Mouse (Mus musculus) cerebellum, adult 11 months (tissue): ENCODE results near the gene Ahcyl1.
"Not testable (repeated sequence)": the region's sequence is repeated elsewhere in the genome, so short reads cannot be mapped to it uniquely, and the experiment has no call there.

Experiments
- DNase-seq: peaks from one replicate; pipeline ENCODE4 v3.0.0; 2022

The Ahcyl1 gene

DNA sequence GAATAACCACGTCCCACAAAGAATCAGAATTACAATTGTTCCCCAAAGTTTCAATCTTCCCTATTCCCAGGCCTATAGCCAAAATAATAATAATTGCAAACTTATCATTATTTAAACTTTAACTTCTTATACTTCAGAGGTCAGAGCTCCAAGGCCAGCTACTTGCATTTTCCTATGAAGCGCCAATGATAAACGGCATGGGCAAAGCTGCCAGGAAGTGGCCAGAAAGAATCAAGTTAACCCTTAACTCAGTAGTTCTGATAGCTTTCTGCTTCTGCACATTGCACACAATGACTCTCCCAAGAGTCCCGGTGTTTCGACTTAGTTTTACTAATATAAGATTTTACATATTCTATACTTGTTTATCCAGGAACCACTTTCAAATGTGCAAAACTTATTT is 46.1 kb downstream of the Ahcyl1 start:
- not testable (repeated sequence) for DNase-seq

DNA sequence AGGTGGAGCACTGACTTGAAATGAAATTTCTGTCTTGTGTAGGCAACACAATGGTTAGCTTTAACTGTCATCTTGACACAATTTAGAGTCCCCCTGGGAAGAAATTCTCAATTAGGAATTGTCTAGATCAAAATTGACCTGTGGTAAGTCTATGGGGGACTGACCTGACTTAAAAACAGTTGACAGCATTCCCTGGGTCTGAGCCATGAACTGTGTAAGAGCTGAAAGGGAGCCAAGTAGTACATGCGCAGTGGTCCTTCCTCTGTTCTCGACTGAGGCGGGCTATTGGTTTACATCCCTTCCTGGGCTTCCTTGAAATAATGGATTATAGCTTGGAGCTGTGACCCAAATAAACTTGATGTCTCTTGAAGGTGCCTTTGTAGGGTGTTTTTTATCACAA is 49.4 kb downstream of the Ahcyl1 start:
- DNase-seq = no peak

DNA sequence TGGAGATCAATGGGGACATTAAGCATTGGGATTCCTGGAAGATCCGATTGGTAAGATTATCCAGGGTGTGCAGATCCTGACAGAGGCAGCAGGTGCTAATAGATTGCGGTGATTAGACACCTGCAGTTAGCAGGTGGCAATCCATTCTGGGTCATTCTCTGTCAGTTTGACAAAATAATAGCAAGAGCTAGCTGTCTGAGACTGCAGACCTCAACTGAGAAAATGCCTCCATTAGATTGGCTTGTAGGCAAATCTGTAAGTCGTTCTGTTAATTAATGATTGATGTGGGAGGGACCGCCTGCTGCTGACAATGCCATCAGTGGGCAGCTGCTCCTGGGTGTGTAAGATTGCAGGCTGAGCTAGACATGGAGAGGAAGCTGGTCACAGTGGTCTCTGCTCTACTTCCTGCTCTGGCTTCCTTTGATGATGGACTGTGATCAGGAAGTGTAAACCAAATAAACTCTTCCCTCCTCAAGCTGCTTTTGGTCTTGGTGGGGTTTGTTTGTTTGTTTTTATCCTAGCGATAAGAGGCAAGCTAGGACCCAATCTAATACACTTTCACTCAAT is 58.7 kb downstream of the Ahcyl1 start:
- DNase-seq = no peak

DNA sequence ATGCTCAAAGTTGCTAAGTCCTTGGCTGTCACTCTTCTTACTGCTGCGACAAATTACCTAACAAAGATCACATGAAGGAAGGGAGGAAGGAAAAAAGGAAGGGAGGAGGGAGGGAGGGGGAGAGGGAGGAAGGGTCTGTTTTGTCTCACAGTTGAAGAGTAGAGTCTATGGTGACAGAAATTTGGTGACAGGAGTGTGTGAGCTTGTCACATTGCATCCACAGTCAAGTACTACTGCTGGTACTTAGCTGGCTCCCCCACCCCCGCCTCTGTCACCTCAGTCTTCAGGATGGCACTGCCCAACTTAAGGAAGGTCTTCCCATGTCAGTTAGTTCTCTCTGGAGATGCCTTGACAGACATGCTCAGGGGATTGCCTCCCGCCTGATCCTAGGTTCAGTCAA is 60.1 kb downstream of the Ahcyl1 start:
- no peak for DNase-seq

DNA sequence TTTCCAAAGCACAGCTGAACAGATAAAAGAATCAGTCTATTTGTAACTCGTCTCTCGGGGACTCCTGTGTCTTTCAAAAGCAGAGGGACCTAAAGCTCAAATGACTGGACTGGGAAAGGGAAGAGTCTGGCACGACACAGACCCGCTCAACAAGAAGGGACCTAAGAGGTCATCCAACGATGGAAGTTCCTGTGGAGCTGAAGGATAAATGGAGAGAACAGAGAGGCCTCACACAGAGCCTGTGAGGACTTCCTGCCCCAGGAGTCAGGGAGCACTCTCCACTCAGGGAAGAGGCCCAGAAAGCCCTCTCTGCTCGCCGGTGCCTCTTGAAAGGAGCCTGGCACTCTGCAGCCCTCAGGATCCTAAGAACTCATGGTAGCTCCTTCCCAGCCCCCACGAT is 60.5 kb downstream of the Ahcyl1 start:
- DNase-seq = no peak

DNA sequence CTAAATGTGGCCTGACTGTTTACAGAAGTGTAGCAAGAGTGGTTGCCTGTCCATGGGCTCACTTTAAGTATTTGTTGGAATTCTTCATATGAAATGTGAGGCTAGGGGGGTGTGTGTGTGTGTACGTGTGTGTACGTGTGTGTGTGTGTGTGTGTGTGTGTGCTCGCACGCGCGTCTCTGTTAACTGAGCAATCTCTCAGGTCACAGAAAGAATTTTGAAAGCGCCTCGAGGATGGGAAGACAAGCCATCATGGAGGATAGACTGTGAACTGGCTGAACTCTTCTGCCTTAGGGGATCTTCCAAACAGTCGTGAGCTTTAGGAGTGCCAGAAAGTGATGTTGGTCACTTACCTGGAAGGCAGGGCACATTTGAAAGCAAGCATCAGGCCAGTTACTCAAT is 62.5 kb downstream of the Ahcyl1 start:
- no peak for DNase-seq

DNA sequence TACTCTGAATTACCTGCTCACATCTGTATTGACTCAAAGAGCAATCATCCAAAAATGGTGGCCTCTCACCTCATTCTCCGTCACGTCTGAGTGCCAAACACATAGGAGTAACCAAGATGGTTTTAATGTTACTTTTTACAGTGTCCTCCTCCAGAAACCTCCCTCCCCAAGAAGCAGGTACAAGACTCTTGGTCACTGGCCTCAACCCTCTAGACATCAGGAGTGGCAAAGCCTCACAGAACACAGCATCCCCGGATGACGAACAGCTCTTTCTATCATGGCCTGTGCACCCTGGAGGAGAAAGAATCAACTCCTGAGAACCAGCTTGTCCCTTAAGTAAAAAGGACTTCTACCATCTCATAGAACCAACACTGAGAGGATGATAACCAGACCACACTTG is 63.6 kb downstream of the Ahcyl1 start:
- DNase-seq = no peak

DNA sequence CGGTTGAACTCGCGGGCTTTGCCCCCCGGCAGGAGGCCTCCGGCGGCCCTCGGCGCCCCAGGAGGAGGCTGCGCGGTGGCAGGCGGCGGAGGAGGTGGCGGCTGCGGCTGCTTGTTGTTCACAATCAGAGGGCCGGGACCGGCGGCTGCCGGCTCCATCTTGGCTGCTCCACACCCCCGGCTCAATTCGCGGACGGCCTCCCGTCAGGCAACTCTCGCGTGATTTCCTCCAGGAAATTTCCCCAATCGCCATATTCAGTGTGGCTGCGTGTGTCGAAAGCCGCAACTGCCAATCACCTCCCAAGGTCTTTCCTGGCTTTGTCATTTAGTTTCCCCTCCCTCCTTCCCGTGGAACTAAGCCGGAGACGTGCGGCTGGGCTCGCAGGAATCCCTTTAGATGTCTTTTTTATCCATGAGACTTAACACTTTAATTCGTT is 64.8 kb downstream of the Ahcyl1 start, which contains the start of gene Strip1:
Strip1 (minus strand) TSS at position 172 of the 436 bp plus-strand sequence.
- peak; percentile 92 for DNase-seq

DNA sequence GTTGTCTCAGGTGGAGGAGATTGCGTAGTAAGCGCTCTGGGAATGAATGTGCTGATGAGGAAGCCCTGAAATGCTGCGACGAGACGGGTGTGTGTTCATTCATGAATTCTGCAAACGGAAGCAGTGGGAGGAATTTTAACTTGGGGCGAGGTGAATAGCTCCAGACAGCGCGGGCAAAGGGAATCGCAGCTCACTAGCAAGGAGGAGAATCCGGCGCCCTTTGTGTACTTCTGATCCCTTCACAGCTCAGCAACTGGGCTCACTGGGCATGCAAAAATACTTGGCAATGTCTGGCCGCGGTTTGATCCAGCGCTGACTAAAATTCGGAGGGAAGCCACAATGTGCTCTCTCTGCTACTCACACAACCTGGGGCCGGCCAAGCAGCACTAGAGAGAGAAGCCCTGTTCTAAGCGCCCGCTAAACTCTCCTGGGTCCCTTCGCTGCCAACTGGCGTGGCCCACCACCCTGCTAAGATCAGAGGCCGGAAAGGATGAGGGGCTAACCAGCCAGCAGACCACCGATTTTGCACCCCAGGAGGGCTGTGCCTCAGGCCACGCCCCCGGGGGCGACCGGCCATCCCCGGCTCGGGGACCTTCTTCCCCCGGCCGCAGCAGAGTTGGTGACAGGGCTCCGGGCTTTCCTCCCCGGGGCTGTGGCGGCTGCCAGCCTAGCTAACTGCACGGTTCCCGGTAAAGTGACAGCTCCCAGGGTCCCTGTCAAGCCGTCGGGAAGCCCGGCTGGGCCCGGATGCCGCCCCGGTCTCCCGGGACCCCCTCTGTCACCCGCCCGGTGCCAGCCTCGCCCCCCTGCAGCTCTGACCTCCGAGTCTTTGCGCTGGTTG is 65.5 kb downstream of the Ahcyl1 start, which contains the start of gene Gm10961:
Gm10961 (plus strand) TSS at position 641 of the 841 bp plus-strand sequence.
- peak; percentile 58 for DNase-seq

DNA sequence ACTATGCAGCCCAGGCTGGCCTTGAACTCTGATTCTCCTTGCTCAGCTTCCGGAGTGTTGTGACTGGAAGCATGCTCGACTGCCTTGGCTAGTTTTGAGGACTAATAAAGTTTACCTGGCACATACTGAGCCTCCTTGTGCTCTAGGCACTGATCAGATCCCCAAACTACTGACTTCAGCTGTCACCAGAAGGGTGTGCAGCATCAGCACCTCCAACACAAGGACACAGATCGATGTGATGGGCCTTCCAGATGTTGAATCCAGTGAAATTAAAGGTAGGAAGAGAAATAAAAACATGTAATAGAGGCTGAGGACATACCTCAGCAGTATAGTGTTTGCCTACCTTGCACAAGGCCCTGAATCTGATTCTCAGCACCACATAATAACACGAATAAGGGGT is 66.9 kb downstream of the Ahcyl1 start:
- no peak for DNase-seq

DNA sequence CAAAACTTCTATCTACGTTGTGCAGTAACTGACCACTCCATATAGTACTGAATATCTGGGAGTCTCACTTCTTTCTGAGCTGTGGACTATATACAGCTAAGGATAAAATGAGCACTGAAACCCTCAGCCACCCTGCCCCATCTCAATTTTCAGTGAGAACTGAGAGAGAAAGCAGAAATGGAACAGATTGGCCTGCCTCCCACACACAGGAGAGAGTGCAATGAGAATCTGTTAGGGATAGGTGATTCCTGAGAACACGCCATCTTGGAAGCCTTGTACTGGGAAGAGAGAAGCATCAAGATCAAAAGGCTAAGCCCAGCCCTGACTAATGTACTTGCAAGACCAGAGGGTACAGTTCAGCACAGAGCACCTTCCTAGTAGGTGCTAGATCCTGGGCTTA is 67.8 kb downstream of the Ahcyl1 start:
- no peak for DNase-seq

DNA sequence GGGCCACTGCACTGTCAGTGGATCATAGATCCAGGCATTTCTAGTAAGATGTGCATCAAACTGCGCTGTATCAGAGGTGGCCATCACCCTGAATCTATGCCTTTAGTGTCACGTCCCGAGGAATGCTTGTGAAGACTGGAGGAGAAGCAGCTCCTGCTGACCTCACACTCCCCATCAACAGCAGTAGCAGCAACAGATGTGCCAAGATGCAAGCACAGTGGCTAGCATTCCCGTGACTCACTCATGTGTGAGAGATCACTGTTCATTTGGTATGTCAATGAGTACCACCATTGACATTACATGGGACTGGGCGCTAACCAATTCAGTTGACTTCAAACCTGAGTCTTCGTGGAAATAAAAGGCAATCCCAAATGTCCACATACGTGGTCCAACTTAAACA is 68.7 kb downstream of the Ahcyl1 start:
- no peak for DNase-seq

DNA sequence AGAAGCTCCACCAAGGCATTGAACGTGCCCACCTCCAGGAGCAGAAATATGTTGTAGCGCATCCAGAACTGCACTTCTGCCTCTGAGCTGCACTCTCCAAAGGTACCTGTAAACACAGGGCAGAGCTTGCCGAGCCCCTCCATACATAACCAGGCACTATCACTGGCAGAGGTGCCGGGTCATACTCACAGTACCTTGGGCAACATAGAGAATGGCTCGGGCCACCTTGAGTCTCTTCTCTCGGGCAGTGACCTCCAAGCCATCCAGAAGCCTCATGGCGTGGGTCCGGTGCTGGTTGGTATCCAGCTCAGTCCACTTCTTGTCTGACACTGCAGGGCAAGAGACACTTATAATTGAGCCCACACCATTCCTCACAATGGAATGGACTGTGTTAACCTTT is 69.6 kb downstream of the Ahcyl1 start:
- DNase-seq = no peak

DNA sequence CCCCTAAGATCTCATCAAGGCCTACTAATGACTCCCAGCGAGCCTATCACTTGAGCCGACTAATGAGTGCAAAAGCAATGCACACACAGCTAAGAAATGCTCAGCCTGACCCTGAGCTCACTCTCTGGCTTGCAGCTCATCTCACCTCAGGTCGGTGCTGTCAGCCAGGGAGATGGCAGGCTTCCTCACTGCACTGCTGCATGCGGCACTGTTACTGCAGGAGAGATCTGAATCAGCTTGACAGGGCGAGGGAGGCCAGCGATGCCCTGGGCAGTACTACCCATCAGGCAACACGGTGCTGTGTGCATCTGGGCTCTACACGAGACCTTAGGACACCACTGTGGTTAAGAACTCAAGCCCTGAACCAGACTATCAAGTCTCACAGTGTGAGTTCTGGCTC is 70.8 kb downstream of the Ahcyl1 start:
- no peak for DNase-seq

DNA sequence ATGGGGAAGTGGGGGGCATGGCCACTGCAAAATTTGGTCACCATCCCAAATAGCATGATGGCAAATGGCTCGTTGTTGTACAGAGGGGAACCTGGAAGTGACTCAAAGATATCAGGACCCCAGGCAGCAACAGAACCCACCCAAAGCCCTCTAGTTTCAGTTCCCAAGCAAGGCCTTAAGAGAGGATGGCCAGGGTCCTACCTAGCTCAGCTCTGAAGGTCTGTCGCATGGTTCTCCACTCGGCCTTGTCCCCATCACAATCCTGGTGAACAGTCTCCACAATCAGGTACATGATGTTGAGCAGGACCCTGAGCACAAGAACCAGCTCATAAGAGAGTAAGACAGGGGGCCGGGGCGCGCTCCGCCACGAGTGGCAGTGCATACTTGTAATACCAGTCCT is 71.9 kb downstream of the Ahcyl1 start:
- DNase-seq = no peak

DNA sequence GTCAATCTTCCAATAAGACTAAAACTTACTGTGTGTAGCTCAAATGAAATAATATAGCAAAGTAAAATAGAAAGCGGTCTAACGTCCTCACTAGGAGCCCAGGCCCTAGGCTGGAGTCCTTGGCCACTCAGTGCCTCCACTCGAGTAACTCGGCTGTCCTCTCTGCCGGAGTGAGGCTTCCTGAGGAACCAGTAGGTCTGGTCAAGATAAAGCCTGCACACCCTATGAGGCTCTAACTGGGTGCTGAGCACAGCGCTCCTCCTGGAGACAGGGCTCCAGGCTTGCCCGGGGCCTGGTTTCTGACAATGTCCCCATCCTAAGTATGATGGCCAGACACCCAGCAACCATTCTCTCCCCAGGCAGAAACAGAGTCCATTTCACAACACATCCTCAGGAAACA is 73.8 kb downstream of the Ahcyl1 start:
- DNase-seq = no peak

DNA sequence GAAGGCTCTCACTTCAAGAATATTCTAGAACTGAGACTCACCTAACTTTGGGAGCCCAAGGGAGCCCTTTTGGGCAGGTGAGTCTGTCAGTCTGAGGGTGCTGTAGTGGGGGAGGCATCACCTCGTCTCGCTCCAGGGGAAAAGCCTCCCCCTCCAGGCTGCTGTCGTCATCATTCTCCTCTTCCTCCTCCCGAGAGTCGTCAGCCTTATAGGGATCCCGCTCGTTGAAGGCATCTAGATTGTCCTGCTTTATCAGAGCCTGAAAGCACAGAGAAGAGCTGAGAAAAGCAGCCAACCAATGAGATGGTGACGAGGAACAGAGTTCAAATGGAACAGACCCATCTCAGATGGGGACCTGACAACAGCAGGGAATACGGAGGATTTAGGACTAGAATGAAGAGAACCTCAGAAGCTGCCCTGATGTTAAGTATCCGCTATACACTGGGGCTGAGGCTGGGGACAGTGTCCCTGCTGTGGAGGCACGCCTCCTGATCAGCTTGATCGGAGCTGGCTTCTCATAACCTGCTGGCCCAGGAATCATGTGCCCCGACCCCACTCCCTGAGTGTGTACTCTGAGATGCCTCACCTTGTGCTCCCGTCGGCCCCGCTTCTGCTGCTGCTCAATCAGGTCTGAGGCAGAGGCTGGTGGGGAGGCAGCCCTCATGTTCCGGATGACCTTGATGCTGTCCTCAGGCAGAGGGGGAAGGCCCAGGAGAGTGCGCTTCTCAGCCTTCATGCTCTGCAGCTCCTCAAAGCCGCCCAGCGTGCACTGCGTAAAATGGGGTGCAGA is 74.9 kb downstream of the Ahcyl1 start:
- DNase-seq = no peak

DNA sequence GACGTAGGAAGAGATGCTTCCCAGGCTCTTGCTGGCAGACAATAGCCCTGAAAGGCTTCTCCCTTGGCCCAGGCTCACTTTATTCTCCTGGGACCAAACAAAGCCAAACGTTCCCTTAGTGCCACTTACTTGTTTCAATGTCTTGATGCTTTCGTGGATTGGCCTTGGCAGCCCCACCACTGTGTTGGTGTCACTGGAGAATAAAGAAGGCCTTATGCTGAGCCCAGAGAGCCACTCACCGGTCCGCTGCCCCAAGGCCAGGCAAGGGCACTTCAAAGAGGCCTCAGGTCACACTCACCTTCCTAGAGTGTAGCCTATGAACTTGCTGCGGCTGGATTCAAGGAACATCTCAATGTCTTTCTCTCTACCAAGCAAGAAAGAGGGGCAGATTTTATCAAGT is 76.4 kb downstream of the Ahcyl1 start:
- no peak for DNase-seq

DNA sequence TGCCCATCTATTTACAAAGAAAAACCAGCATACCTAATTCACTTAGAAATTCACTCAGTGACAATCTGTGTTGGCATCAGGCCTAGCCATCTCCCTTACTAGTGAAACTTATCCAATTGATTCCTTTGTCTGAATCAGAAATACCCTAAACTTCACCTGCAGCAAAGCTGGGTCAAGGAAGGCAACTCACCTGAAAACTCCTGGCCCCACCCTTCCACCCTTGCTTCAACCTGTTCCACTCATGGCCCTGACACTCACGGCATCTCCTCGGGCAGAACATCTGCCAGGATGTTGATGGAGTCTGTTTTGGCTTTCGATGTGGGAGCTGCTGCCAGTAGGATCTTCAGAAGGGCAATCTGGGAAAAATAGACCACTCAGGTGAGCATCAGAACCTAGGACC is 78.6 kb downstream of the Ahcyl1 start:
- no peak for DNase-seq
